Mouse (Mus musculus): ENCODE data around the gene Limch1. TPM values are rescaled to one million over a fixed set of nuclear protein-coding genes. Genes with fewer than 3 reads are reported as not detected.

Gene Limch1
- total RNA-seq, 2 experiments from 2014 or later, result 94.9 to 110 TPM

GRCm38 (mm10) chr5:66785995-66786620 is 40.5 kb downstream of the Limch1 start:
- DNase-seq, result no peak

GRCm38 (mm10) chr5:66786621-66787061 is 41.0 kb downstream of the Limch1 start:
- no peak for DNase-seq

GRCm38 (mm10) chr5:66789041-66789440 is 43.4 kb downstream of the Limch1 start:
- DNase-seq, result no peak

GRCm38 (mm10) chr5:66791161-66791560 is 45.5 kb downstream of the Limch1 start:
- no peak for DNase-seq

GRCm38 (mm10) chr5:66793251-66793650 is 47.6 kb downstream of the Limch1 start:
- no peak for DNase-seq

GRCm38 (mm10) chr5:66797326-66797725 is 51.7 kb downstream of the Limch1 start:
- no peak for DNase-seq

GRCm38 (mm10) chr5:66798135-66798534 is 52.5 kb downstream of the Limch1 start:
- no peak for DNase-seq

GRCm38 (mm10) chr5:66798591-66799003 is 53.0 kb downstream of the Limch1 start:
- no peak for DNase-seq

- no peak for DNase-seq
These were observed 54.6 kb downstream of the Limch1 start for GRCm38 (mm10) chr5:66800243-66800642.

- DNase-seq, result no peak
These were observed 55.4 kb downstream of the Limch1 start for GRCm38 (mm10) chr5:66800977-66801376.

- DNase-seq, result no peak
These were observed 56.6 kb downstream of the Limch1 start for GRCm38 (mm10) chr5:66802196-66802595.

- DNase-seq, result no peak
These were observed 60.7 kb downstream of the Limch1 start for GRCm38 (mm10) chr5:66806335-66806734.

GRCm38 (mm10) chr5:66807737-66808136 is 62.1 kb downstream of the Limch1 start:
- no peak for DNase-seq

- DNase-seq, result no peak
These were observed 63.5 kb downstream of the Limch1 start for GRCm38 (mm10) chr5:66809016-66809570.

GRCm38 (mm10) chr5:66810396-66810795 is 64.8 kb downstream of the Limch1 start:
- no peak for DNase-seq

GRCm38 (mm10) chr5:66814674-66815073 is 69.0 kb downstream of the Limch1 start:
- DNase-seq, result no peak

GRCm38 (mm10) chr5:66815877-66816276 is 70.2 kb downstream of the Limch1 start:
- DNase-seq, result no peak

GRCm38 (mm10) chr5:66816751-66817150 is 71.1 kb downstream of the Limch1 start:
- no peak for DNase-seq

GRCm38 (mm10) chr5:66817184-66817956 is 71.7 kb downstream of the Limch1 start:
- DNase-seq, result no peak

- DNase-seq, result no peak
These were observed 77.0 kb downstream of the Limch1 start for GRCm38 (mm10) chr5:66822500-66823205.

GRCm38 (mm10) chr5:66825586-66825985 is 80.0 kb downstream of the Limch1 start:
- no peak for DNase-seq

GRCm38 (mm10) chr5:66826844-66827243 is 81.2 kb downstream of the Limch1 start:
- DNase-seq, result no peak

- DNase-seq, result no peak
These were observed 83.9 kb downstream of the Limch1 start for GRCm38 (mm10) chr5:66829505-66829904.
